Mouse (Mus musculus) G1E (cell line): ENCODE measurements at regions not wholly inside any gene's neighbourhood (a gene's known extent, or its start where the extent isn't known, plus 50 kb on each side); places are given as distances from the start of the nearest gene placed in this dataset.

ENCODE experiments used
- CTCF ChIP-seq: IDR thresholded peaks from 2 replicates; pipeline ENCODE4 v1.5.1; 2012; ENCODE audit warnings: low read depth, low read length, inconsistent platforms, mixed read lengths
- TAL1 ChIP-seq: conservative IDR thresholded peaks from 2 replicates; pipeline ENCODE4 v1.6.1; 2012; ENCODE audit warnings: low read depth, low read length, inconsistent platforms, mixed read lengths

GRCm38 (mm10) chr1:149103396-149103795, 857.7 kb downstream of the Pla2g4a start:
- TF ChIP-seq CTCF (no peak), TAL1 (no peak)
